Mouse (Mus musculus): ENCODE measurements around the gene Bola1. TPM values are rescaled to one million over a fixed set of nuclear protein-coding genes. Genes with fewer than 3 reads are reported as not detected.
"Not testable (repeated sequence)": the region's sequence is repeated elsewhere in the genome, so short reads cannot be mapped to it uniquely, and the experiment has no call there.

Bola1 gene
- polyA plus RNA-seq, 2 experiments from 2014 or later = 30.5 to 33.8 TPM

DNA sequence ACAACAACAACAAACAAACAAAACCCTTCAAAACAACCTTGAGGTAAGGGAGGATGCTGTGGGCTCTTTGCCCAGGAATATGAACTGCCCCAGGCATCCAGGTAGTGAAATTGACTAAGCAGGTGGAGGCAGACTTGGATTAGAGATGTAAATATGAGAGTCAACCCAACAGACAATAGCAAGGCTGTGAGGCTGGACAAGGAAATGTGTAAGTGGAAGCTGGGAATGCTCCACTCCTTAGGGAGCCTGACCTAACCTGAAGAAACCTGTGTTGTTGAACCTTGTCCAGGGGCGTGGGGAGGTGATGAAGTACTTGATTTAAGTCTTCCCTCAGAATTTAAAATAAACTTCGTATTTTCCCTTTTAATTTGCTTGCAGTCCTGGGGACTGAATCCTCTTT lies 40.6 kb downstream of the Bola1 start:
- no peak for ATAC-seq

- ATAC-seq = no peak
Observed at GRCm38 (mm10) chr3:96178427-96178826, 41.1 kb downstream of the Bola1 start.

- no peak for ATAC-seq
Observed at GRCm38 (mm10) chr3:96175251-96175650, 44.3 kb downstream of the Bola1 start.

- ATAC-seq = not testable (repeated sequence)
Observed at GRCm38 (mm10) chr3:96174042-96174441, 45.5 kb downstream of the Bola1 start.

- ATAC-seq = no peak
Observed at GRCm38 (mm10) chr3:96173185-96173584, 46.3 kb downstream of the Bola1 start.

DNA sequence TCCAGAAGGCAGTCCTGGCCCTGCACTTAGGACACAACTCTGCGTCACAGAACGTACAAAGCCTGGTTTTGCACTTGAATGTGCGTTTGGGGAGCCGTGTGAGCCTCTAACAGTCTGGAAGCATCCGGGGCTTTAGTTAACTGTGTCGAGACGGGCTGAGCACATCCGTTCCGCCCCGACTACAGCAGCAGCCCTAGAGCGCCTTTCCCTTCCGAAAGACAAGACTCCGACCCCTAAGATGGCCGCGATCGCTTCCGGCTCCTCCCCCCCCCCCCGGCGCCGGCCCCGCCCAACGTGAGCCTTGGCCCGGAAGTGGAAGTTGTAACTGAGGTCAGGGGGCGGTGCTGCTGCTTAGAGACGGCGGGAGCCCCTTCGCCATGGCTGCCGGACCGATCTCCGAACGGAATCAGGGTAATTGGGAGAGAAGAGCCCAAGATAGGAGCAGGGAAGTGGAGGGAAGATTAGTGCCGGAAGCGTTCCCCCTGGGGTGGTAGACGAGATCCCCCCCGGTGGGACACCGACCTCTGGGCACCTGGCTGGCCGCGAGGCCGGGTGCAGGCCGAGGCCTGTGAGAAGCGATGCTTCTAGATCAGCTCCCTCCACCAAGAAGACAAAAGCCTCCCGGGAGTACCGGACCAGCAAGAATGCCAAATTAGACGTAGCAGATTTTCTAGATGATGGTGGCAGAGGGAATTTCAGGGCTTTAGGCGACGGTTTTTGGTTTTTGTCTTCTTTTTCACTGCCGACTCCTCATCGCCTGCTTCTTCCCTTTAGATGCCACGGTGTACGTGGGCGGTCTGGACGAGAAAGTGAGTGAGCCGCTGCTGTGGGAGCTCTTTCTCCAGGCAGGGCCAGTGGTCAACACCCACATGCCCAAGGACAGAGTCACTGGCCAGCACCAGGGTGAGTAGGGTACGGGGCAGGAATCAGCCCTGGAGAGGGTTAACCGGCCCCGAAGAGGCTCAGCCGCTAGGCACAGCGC lies 47.0 kb downstream of the Bola1 start, which contains the start of gene Sf3b4:
Gene Sf3b4, plus strand, starts transcription at position 136 of the 982 bp plus-strand sequence.
- ATAC-seq = peak; percentile 94

- no peak for ATAC-seq
Observed at GRCm38 (mm10) chr3:96171583-96172196, 47.8 kb downstream of the Bola1 start.

GRCm38 (mm10) chr3:96170976-96171545 lies 48.4 kb downstream of the Bola1 start:
- no peak for ATAC-seq

GRCm38 (mm10) chr3:96170276-96170675 lies 49.2 kb downstream of the Bola1 start:
- ATAC-seq = no peak

- ATAC-seq = no peak
Observed at GRCm38 (mm10) chr3:96168466-96169158, 50.9 kb downstream of the Bola1 start.

DNA sequence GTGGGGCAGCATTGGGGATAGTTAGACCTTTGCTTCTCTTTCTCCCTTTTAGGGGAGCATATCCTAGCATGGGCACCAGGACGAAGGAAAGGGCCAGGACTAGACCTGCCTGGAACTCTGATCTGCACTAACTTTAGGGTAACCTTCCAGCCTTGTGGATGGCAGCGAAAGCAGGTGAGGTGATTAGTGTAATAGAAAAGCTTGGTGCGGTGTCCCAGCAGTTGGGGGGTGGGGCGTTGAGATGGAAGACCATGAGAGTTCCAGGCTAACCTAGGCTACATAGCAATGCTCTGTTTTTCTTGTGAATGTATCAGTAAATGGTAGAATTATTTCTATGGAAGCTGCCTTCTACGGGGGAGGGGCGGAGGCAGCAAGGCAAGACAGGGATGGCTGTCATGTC lies 56.5 kb downstream of the Bola1 start:
- ATAC-seq = no peak

GRCm38 (mm10) chr3:96161869-96162840 lies 57.4 kb downstream of the Bola1 start, which contains the start of gene Mtmr11:
Mtmr11 (plus strand) TSS chr3:96162004.
- peak; percentile 23 for ATAC-seq

DNA sequence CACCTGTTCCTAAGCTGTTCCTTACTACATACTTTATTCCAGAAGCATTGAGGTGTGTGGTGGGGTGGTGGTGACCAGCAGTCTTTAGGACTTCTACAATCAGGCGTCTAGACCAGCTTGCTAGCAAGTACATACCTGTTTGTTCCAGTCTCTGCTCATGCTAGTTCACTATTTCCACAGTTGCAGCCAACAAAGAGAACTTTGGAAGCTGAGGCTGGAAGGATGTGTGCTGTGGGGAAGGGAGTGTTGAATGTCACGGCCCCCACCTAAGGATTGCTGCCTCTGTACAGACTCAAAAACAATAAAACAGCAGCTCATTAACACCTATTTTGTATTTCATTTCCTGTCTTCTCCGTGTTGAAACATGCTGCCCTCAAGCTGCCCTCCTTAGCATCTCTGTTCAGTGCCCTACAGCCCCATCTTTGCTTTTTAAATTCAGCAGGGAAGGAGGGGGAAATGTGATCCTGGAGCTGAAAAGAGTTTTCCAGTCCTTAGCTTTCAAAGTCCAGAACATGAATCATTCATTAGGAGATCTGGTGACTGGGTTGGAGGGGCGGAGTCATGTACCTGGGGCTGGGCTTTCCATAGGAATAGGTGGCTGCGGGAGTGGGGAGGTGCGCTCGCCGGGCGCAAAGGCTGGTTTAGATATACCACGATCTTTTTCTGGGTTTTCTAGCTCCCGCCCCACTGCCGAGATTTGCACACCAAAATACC lies 58.5 kb downstream of the Bola1 start:
- ATAC-seq = peak; percentile 71

DNA sequence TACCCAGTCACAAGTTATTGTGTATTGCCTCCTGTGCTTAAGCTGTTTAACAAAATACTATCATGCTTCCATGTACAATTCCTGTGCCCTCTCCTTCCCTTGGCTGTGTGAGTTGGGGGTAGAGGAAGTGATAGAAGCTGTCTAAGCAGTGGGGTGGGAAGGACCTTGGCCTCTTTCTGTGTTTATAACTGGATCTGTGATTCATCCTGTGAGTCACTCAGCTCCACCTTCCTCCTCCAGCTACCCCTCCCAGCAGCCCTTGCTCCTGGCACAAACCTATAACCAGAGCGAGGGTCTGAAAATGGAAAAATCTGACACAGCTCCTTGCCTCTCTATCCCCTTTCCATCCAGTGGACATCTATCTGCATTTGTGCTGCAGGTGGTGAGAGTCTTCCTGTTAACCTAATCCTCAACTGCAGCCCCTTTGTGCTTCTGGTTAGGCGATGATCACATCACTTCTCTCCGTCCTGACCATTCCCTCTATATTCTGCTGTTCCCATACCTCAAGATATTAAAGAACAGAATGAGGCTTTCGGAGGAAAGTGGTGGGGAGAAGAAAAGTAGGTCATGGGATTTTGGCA lies 59.2 kb downstream of the Bola1 start:
- peak; percentile 27 for ATAC-seq

GRCm38 (mm10) chr3:96159820-96160219 lies 59.7 kb downstream of the Bola1 start:
- ATAC-seq = no peak

DNA sequence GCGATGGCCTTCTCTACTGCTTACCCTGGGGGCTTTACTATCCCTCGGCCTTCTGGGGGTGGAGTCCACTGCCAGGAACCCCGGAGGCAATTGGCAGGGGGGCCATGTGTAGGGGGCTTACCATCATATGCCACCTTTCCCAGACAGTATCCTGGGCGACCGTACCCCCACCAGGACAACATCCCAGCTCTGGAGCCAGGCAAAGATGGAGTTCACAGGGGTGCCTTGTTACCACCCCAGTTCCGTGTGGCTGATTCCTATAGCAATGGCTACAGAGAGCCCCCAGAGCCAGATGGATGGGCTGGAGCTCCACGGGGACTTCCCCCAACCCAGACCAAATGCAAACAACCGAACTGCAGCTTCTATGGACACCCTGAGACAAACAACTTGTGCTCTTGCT lies 64.0 kb downstream of the Bola1 start:
- ATAC-seq = no peak

DNA sequence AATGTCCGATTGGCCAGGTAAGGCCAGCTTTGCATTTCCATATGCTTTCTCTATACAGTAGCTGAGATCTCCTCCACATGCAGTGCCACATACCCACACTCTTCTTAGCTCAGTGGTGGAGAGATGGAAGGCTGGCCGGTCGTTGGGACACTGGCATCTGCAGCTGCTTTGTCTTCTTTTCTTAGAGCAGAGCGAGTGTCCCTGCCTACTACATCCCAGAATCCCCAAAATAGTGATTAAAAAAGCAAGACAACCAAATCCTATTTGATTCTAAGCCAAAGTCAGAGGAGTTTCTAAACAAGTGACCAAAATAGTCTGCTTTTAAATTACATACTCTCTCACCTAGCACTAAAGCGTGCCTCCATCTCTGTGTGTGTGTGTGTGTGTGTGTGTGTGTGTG lies 66.9 kb downstream of the Bola1 start:
- ATAC-seq = no peak

DNA sequence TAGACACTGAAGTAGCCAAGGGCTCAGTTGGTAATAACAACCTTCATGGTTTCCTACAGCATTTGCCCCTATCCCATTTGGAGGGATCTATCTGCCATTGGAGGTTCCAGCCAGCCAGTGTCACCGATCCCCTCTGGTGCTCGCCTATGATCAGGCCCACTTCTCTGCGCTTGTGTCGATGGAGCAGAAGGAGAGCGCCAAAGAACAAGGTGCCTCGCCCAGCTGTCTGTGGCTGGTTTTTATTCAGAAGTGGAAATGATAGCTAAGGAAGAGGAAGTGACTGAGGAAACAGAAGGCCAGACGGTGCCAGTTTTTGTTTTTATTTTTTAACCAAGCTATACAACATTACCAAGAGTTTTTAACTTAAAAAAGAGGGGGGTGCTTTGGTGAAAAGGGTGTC lies 67.7 kb downstream of the Bola1 start:
- ATAC-seq = no peak

GRCm38 (mm10) chr3:96147950-96148349 lies 71.6 kb downstream of the Bola1 start:
- ATAC-seq = peak; percentile 87
